Mouse (Mus musculus): ENCODE results near the gene Ano6.

DNA sequence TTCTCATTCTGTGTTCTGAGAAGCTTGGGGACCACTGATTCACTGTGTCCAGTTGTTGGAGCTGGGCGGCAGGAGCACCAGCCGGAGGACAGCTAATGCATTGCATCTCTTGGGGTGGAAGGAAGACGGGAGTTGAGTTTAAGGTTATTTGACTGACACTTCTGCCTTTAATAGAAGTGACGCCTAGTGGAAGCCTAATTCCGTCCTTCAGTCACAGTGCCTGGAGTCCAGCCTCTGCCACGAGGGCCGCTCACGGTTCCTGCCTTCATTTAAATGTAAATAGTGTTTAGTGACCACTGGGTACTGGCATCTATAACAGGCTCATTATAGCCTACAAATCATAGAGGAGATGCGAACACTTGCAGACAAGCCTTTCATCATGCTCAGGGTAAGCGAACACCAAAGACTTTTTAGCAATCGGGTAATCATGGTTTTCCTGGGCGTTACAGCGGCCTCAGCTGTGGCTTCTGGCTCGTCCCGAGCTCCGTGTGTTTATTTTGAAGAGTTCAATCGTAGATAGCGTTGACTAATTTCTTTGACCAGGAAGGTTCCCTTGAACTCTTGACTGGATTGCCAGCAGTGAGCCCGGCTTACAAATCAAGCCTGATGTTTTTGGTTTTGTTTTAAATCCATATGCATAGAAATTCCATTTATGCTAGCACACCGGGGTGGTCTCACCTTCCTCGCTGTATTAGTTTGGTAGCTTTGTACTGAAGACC is 10.8 kb downstream of the Ano6 start:
- TF ChIP-seq EP300 (optimal IDR thresholded peaks at IDR 0.05) (no peak), CTCF (IDR thresholded peaks at IDR 0.05; ENCODE audit: low read depth) (no peak)

Measured in stomach, postnatal 0 days (tissue).